Mouse (Mus musculus) MEL (cell line): Measurements from ENCODE around the gene Ssr2.

Source experiments
- CTCF ChIP-seq, 3 experiments: IDR thresholded peaks in 2 of 3; conservative IDR thresholded peaks in 1 of 3; 2 replicates each; pipeline ENCODE4 v1.5.1; 2011 to 2012; ENCODE audit warnings: low read length in 3 of 3, low read depth in 2 of 3, mild to moderate bottlenecking in 2 of 3, improper control_type of control experiment in 1 of 3, inconsistent platforms in 1 of 3, mixed read lengths in 1 of 3, moderate library complexity in 1 of 3; ENCODE audit not compliant: control insufficient read depth in 1 of 3, insufficient read depth in 1 of 3, poor library complexity in 1 of 3, severe bottlenecking in 1 of 3
- POLR2A ChIP-seq, 2 experiments: IDR thresholded peaks; 2 replicates each; pipeline ENCODE4 v1.6.1; 2011 to 2012; ENCODE audit warnings: low read length in 2 of 2, mild to moderate bottlenecking in 2 of 2, control low read depth in 1 of 2, improper control_type of control experiment in 1 of 2, low read depth in 1 of 2, moderate library complexity in 1 of 2; ENCODE audit not compliant: control insufficient read depth in 1 of 2, insufficient read depth in 1 of 2, poor library complexity in 1 of 2

DNA sequence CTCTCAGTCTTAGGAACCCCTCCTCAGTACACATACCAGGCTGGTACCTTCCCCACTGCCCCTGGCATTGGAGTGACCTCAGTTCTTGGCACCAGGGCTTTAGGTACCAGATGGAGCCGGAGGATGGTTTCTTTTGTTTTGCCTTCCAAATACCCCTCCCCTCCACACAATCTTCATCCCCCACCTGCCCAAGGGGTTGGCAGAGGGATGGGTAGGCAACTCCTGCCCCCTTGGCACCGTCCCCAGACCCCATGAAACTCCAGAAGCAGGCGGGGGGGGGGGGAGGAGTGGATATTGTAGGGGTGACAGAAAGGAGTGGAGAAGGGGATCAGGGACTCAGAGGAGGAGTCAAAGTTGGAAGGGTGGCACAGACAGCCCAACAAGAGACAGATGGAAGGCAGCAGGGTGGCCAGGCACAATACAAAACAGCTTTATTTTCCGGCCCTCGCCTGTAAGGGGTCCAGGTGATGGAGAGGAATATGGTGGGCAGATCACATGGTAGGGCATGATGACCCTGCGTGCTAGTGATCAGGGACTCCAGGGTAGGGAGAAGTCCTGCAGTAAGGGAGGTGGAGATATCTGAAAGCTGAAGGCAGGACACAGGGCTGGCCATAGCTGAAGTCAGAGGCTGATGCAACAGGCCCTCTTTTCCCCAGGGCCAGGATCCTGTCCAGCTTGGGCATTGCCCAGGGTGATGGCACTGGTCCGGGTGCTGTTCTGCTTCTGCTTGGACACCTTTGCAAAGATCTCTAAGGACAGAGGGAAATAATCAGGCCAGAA, 33.9 kb upstream of the Ssr2 start:
- TF ChIP-seq POLR2A (IDR thresholded peaks at IDR 0.05; ENCODE audit: control insufficient read depth in 1 of 2, insufficient read depth in 1 of 2, low read depth in 1 of 2, low read length in 2 of 2, poor library complexity in 1 of 2): no peak
- TF ChIP-seq CTCF (IDR thresholded peaks at IDR 0.05 in 2 of 3, conservative IDR thresholded peaks at IDR 0.05 in 1 of 3; ENCODE audit: control insufficient read depth in 1 of 3, insufficient read depth in 1 of 3, low read depth in 2 of 3, low read length in 3 of 3, poor library complexity in 1 of 3, severe bottlenecking in 1 of 3): no peak
